Mouse (Mus musculus) layer of hippocampus, adult 2 months (tissue): ENCODE data around the gene Olfr424. TPM values are rescaled to one million over a fixed set of nuclear protein-coding genes. Genes with fewer than 3 reads are reported as not detected.

Experiments used
- DNase-seq, 2 experiments: peaks; one replicate each; pipeline ENCODE4 v3.0.0; 2022; ENCODE audit warnings: low spot score in 2 of 2
- H3K27ac ChIP-seq: fragments of 200-600 bp; 2 replicates; pipeline ENCODE4 v1.8.1; 2022
- H3K4me3 ChIP-seq: fragments of 200-600 bp; 2 replicates; pipeline ENCODE4 v1.8.1; 2022; ENCODE audit warnings: mild to moderate bottlenecking
- CTCF ChIP-seq: fragments of 200-600 bp; conservative IDR thresholded peaks from 2 replicates; pipeline ENCODE4 v1.8.1; 2022; ENCODE audit warnings: antibody characterized with exemption, mild to moderate bottlenecking, moderate library complexity
- total RNA-seq, 2 experiments: library from RNA; stranded (reverse); gene quantifications; 2 replicates each; pipeline ENCODE4 v1.2.3; 2021

The Olfr424 gene
- total RNA-seq, 2 experiments from 2014 or later = not detected

DNA sequence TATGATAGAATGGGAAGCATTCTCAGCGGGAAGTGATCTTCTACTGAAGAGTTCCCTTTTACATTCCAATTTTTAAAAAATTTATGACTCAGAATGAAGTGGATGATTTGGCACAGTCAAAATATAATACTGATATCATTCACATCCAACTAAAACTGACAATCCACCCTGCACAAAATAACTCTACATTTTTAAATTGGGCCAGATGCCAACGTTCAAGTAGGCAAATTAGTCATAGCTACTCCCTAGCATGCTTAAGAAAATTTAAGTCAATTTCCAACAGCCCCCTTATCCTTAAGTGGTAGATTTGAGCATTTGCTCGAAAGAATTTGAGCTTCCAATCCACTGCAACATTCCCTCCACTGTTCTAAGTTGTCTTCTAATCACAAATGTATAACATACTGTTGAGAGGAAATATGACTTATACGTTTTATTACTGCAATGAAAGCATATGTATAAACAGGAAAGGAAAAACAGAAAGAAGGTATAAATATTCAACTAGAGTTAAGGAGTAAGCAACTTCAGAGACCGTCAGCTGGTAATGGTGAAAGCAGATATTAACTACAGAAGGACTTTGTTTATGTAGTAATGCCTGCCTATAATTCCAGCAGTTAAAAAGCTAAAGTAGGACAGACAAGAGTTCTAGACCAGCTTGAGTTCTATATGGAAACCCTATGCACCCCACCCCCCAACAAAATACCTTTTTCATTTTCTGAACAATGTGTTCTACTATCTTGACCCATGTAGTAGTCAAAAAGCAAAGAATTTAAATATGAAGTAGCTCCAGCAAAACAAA, 39.6 kb downstream of the Olfr424 start:
- TF ChIP-seq CTCF = no peak
- no peak overlapping the region for H3K4me3 ChIP-seq
- DNase-seq = peak in 1 of 2 experiments; percentile 37
- no peak overlapping the region for H3K27ac ChIP-seq

- TF ChIP-seq CTCF = no peak
- Histone ChIP-seq H3K27ac (no peak overlapping the region), H3K4me3 (no peak overlapping the region)
- no peak for DNase-seq
Measured at GRCm38 (mm10) chr1:174171537-174171936, 40.2 kb downstream of the Olfr424 start.

GRCm38 (mm10) chr1:174172605-174173004, 41.3 kb downstream of the Olfr424 start, which contains the start of gene Spta1:
Spta1 (plus strand) TSS chr1:174172776.
- Histone ChIP-seq H3K27ac (no peak within 1 kb of the TSS), H3K4me3 (no peak within 1 kb of the TSS)
- no peak for TF ChIP-seq CTCF
- DNase-seq = no peak

Other genes starting within 250 kb of the Olfr424 start
- gene Ifi211, start 218.5 kb upstream of the Olfr424 start, total RNA-seq = not detected
- gene Mndal, start 189.0 kb upstream of the Olfr424 start, total RNA-seq = 10 to 100 TPM; 10.4 to 12.3 TPM
- gene Ifi203, start 188.8 kb upstream of the Olfr424 start, total RNA-seq = 1 to 10 TPM; 4.5 to 5.6 TPM
- gene Ifi202b, start 148.8 kb upstream of the Olfr424 start, total RNA-seq = not detected
- gene Ifi205, start 99.7 kb upstream of the Olfr424 start, total RNA-seq = under 1 TPM in 1 of 2 experiments, not detected in 1; 0.29 TPM
- not detected for gene Olfr433, start 90.8 kb upstream of the Olfr424 start, total RNA-seq
- gene Olfr432, start 82.3 kb upstream of the Olfr424 start, total RNA-seq = not detected
- gene Olfr430, start 64.9 kb upstream of the Olfr424 start, total RNA-seq = not detected
- not detected for gene Olfr429, start 47.2 kb upstream of the Olfr424 start, total RNA-seq
- not detected for gene Olfr427, start 34.6 kb upstream of the Olfr424 start, total RNA-seq
- gene Olfr231, start 10.4 kb upstream of the Olfr424 start, total RNA-seq = not detected
- not detected for gene Olfr420, start 24.1 kb downstream of the Olfr424 start, total RNA-seq
- gene Spta1, start 41.3 kb downstream of the Olfr424 start, total RNA-seq = under 1 TPM in 1 of 2 experiments, not detected in 1; 0.05 TPM
- gene Olfr419, start 120.5 kb downstream of the Olfr424 start, total RNA-seq = not detected
- gene Mptx1, start 199.0 kb downstream of the Olfr424 start, total RNA-seq = not detected
- gene Olfr417, start 233.6 kb downstream of the Olfr424 start, total RNA-seq = not detected